In genomic region chr12:8620678-8621018, GRCm38 (mm10) we compare ENCODE assay signal across 22 mouse cellular contexts. TPM values are rescaled to one million over a fixed set of nuclear protein-coding genes. Genes with fewer than 3 reads are reported as not detected.
DNase-seq lines count a peak whose midpoint lies in the region; ATAC-seq and TF ChIP-seq lines count a peak whose summit lies in the region.
"Had no signal": no experiment of that assay in that cellular context is flagged by ENCODE, and none has a peak within 500 bp of the region (broad histone marks: within the 10 kb centered on the region; RNA-seq: fewer than 3 reads in every experiment).

No protein-coding gene starts in this region.

- H3K9me3 ChIP-seq in forebrain, embryonic 12.5 days = no peaks in the 10 kb centered on the region
- no peaks in the 10 kb centered on the region for H3K9me3 ChIP-seq in forebrain, embryonic 11.5 days (ENCODE audit: control insufficient read depth, low read length)
- H3K9me3 ChIP-seq in hindbrain, embryonic 13.5 days = no peaks in the 10 kb centered on the region
- 0 out of 2 replicates have a peak, but pooled peaks cover 4% of the 10 kb centered on the region for H3K9me3 ChIP-seq in hindbrain, embryonic 10.5 days
- no peaks in the 10 kb centered on the region for H3K9me3 ChIP-seq in midbrain, embryonic 15.5 days
- peaks cover 4% of the 10 kb centered on the region; the same call in 1 of the 2 replicates for H3K9me3 ChIP-seq in midbrain, embryonic 10.5 days (replicated peaks)
- H3K9me3 ChIP-seq: embryonic facial prominence, embryonic 10.5 days; heart, embryonic 15.5 days; hindbrain, embryonic 15.5 days had no signal

- H3K4me1 ChIP-seq in forebrain, embryonic 12.5 days = no peaks in the 10 kb centered on the region
- H3K4me1 ChIP-seq in forebrain, embryonic 11.5 days (replicated peaks; ENCODE audit: control insufficient read depth, insufficient read depth, low read length) = no peaks in the 10 kb centered on the region
- H3K4me1 ChIP-seq in hindbrain, embryonic 13.5 days (replicated peaks) = no peaks in the 10 kb centered on the region
- no peaks in the 10 kb centered on the region for H3K4me1 ChIP-seq in hindbrain, embryonic 10.5 days (replicated peaks)
- no peaks in the 10 kb centered on the region for H3K4me1 ChIP-seq in midbrain, embryonic 15.5 days
- no peaks in the 10 kb centered on the region for H3K4me1 ChIP-seq in midbrain, embryonic 10.5 days
- H3K4me1 ChIP-seq: embryonic facial prominence, embryonic 10.5 days; heart, embryonic 15.5 days; hindbrain, embryonic 15.5 days had no signal

- H3K9ac ChIP-seq in forebrain, embryonic 12.5 days = no peak overlapping the region
- H3K9ac ChIP-seq in forebrain, embryonic 11.5 days (ENCODE audit: low read length) = no peak overlapping the region
- no peak overlapping the region for H3K9ac ChIP-seq in hindbrain, embryonic 13.5 days
- no peak overlapping the region for H3K9ac ChIP-seq in midbrain, embryonic 15.5 days
- H3K9ac ChIP-seq: heart, embryonic 15.5 days; hindbrain, embryonic 15.5 days had no signal

- ATAC-seq in forebrain, embryonic 12.5 days (ENCODE audit: low FRiP score) = peak; percentile 75; the same call in 1 of the 2 replicates
- no peak for ATAC-seq in forebrain, embryonic 11.5 days (replicated peaks; ENCODE audit: low FRiP score)
- peak; percentile 59; the same call in 1 of the 2 replicates for ATAC-seq in hindbrain, embryonic 13.5 days (ENCODE audit: low FRiP score)
- 0 out of 2 replicates have a peak, but pooled peaks have one; percentile 58 for ATAC-seq in midbrain, embryonic 15.5 days (replicated peaks)

- no peaks in the 10 kb centered on the region for H3K27me3 ChIP-seq in forebrain, embryonic 12.5 days
- no peaks in the 10 kb centered on the region for H3K27me3 ChIP-seq in forebrain, embryonic 11.5 days (ENCODE audit: control insufficient read depth, insufficient read depth, low read length)
- no peaks in the 10 kb centered on the region for H3K27me3 ChIP-seq in hindbrain, embryonic 13.5 days
- H3K27me3 ChIP-seq in hindbrain, embryonic 10.5 days (ENCODE audit: insufficient read depth, poor library complexity, severe bottlenecking) = no peaks in the 10 kb centered on the region
- H3K27me3 ChIP-seq in midbrain, embryonic 15.5 days (replicated peaks) = no peaks in the 10 kb centered on the region
- H3K27me3 ChIP-seq in midbrain, embryonic 10.5 days (ENCODE audit: low read depth, poor library complexity, severe bottlenecking) = no peaks in the 10 kb centered on the region
- H3K27me3 ChIP-seq: heart, embryonic 15.5 days; hindbrain, embryonic 15.5 days had no signal

- H3K4me3 ChIP-seq in forebrain, embryonic 12.5 days (replicated peaks) = no peak overlapping the region
- no peak overlapping the region for H3K4me3 ChIP-seq in forebrain, embryonic 11.5 days (ENCODE audit: low read depth, low read length)
- H3K4me3 ChIP-seq in hindbrain, embryonic 13.5 days = no peak overlapping the region
- H3K4me3 ChIP-seq in hindbrain, embryonic 10.5 days = no peak overlapping the region
- H3K4me3 ChIP-seq in midbrain, embryonic 15.5 days = no peak overlapping the region
- no peak overlapping the region for H3K4me3 ChIP-seq in midbrain, embryonic 10.5 days
- H3K4me3 ChIP-seq: embryonic facial prominence, embryonic 10.5 days; heart, adult 2 months; heart, embryonic 15.5 days; hindbrain, embryonic 15.5 days had no signal

- no peaks in the 10 kb centered on the region for H3K36me3 ChIP-seq in forebrain, embryonic 12.5 days (replicated peaks)
- H3K36me3 ChIP-seq in forebrain, embryonic 11.5 days (ENCODE audit: control insufficient read depth, insufficient read depth, low read length) = no peaks in the 10 kb centered on the region
- no peaks in the 10 kb centered on the region; the same call in 1 of the 2 replicates for H3K36me3 ChIP-seq in hindbrain, embryonic 13.5 days
- H3K36me3 ChIP-seq in hindbrain, embryonic 10.5 days = peaks cover 4% of the 10 kb centered on the region; the same call in 1 of the 2 replicates
- 0 out of 2 replicates have a peak, but pooled peaks cover 5% of the 10 kb centered on the region for H3K36me3 ChIP-seq in midbrain, embryonic 15.5 days (replicated peaks)
- H3K36me3 ChIP-seq in midbrain, embryonic 10.5 days = peaks cover 5% of the 10 kb centered on the region
- H3K36me3 ChIP-seq: heart, embryonic 15.5 days; hindbrain, embryonic 15.5 days had no signal

- TF ChIP-seq POLR2A in brain, embryonic 14.5 days (IDR thresholded peaks at IDR 0.05; ENCODE audit: borderline replicate concordance, extremely low read depth, insufficient read depth, insufficient read length, poor library complexity, severe bottlenecking) = no peak

- no peak overlapping the region for H3K27ac ChIP-seq in forebrain, embryonic 12.5 days
- no peak overlapping the region for H3K27ac ChIP-seq in forebrain, embryonic 11.5 days (ENCODE audit: low read depth, low read length)
- H3K27ac ChIP-seq in hindbrain, embryonic 13.5 days = no peak overlapping the region
- no peak overlapping the region for H3K27ac ChIP-seq in hindbrain, embryonic 10.5 days
- no peak overlapping the region for H3K27ac ChIP-seq in midbrain, embryonic 15.5 days
- H3K27ac ChIP-seq in midbrain, embryonic 10.5 days (replicated peaks) = no peak overlapping the region
- H3K27ac ChIP-seq: embryonic facial prominence, embryonic 10.5 days; heart, adult 2 months; heart, embryonic 15.5 days; hindbrain, embryonic 15.5 days had no signal

- no peak for DNase-seq in forebrain, embryonic 11.5 days (ENCODE audit: low spot score)
- no peak for DNase-seq in hindbrain, embryonic 10.5 days (ENCODE audit: low spot score)
- no peak for DNase-seq in midbrain, embryonic 10.5 days (ENCODE audit: low spot score)
- peak; percentile 41 for DNase-seq in brain, embryonic 14.5 days (ENCODE audit: low read depth)
- DNase-seq: adrenal gland, adult 2 months; adrenal gland, postnatal 25 days; cerebellum, adult 2 months; cerebellum, postnatal 10 days; gastrocnemius, postnatal 14 days; heart, adult 2 months; heart, postnatal 14 days had no signal

- WGBS in forebrain, embryonic 12.5 days = 84% methylated on average over 5 of the region's 5 CpGs
- 92% methylated on average over 5 of the region's 5 CpGs for WGBS in forebrain, embryonic 11.5 days
- 70% methylated on average over 5 of the region's 5 CpGs for WGBS in hindbrain, embryonic 13.5 days
- WGBS in hindbrain, embryonic 10.5 days = 93% methylated on average over 5 of the region's 5 CpGs
- WGBS in midbrain, embryonic 15.5 days = 82% methylated on average over 5 of the region's 5 CpGs
- 93% methylated on average over 5 of the region's 5 CpGs for WGBS in midbrain, embryonic 10.5 days

- H3K4me2 ChIP-seq in forebrain, embryonic 12.5 days = no peak overlapping the region
- H3K4me2 ChIP-seq in forebrain, embryonic 11.5 days (ENCODE audit: low read depth, low read length, severe bottlenecking) = no peak overlapping the region
- H3K4me2 ChIP-seq in hindbrain, embryonic 13.5 days = no peak overlapping the region
- H3K4me2 ChIP-seq in midbrain, embryonic 15.5 days = no peak overlapping the region
- H3K4me2 ChIP-seq: heart, embryonic 11.5 days; heart, embryonic 15.5 days; hindbrain, embryonic 15.5 days had no signal

- no peak for TF ChIP-seq CTCF in brain, embryonic 14.5 days (IDR thresholded peaks at IDR 0.05; ENCODE audit: borderline replicate concordance, extremely low read depth, insufficient read depth, insufficient read length)

RNA-seq across cellular contexts. Expression of gene Slc7a15, which starts 21.8 kb away (rescaled TPM):
- polyA plus RNA-seq in forebrain, embryonic 12.5 days (2016; fragmentation: Nextera tagmentation; extraction: Ambion mirVana) = not detected in 2 replicates
- not detected in 2 replicates for polyA plus RNA-seq in forebrain, embryonic 11.5 days (2014; fragmentation: Nextera tagmentation; extraction: Ambion mirVana)
- not detected in 2 replicates for polyA plus RNA-seq in hindbrain, embryonic 13.5 days (2015; fragmentation: Nextera tagmentation; extraction: Ambion mirVana)
- not detected in 2 replicates for polyA plus RNA-seq in hindbrain, embryonic 10.5 days (2016; fragmentation: Nextera tagmentation; extraction: Ambion mirVana)
- polyA plus RNA-seq in midbrain, embryonic 15.5 days (2015; fragmentation: Nextera tagmentation; extraction: Ambion mirVana) = not detected in 2 replicates
- polyA plus RNA-seq in midbrain, embryonic 10.5 days (2016; fragmentation: Nextera tagmentation; extraction: Ambion mirVana) = not detected in 2 replicates
- not detected in 2 replicates for polyA plus RNA-seq in brain, embryonic 14.5 days (2012; rRNA removed)
- polyA plus RNA-seq: activated CD4-positive, CD25-positive, alpha-beta regulatory T cell, adult 4 months; adrenal gland, adult 2 months; CD4-positive, CD25-positive, alpha-beta regulatory T cell, adult 4 months; embryonic facial prominence, embryonic 10.5 days; embryonic facial prominence, embryonic 14.5 days; G1E; heart, adult 2 months; heart, embryonic 11.5 days; heart, embryonic 15.5 days; hindbrain, embryonic 15.5 days had no signal

RNA-seq across cellular contexts. Expression of gene Pum2, which starts 53.3 kb away (rescaled TPM):
- 94.6 and 97.9 TPM in 2 replicates for polyA plus RNA-seq in forebrain, embryonic 12.5 days (2016; fragmentation: Nextera tagmentation; extraction: Ambion mirVana)
- 101 and 106 TPM in 2 replicates for polyA plus RNA-seq in forebrain, embryonic 11.5 days (2014; fragmentation: Nextera tagmentation; extraction: Ambion mirVana)
- polyA plus RNA-seq in hindbrain, embryonic 13.5 days (2015; fragmentation: Nextera tagmentation; extraction: Ambion mirVana) = 52.5 and 56.1 TPM in 2 replicates
- polyA plus RNA-seq in hindbrain, embryonic 10.5 days (2016; fragmentation: Nextera tagmentation; extraction: Ambion mirVana) = 51.6 and 59.5 TPM in 2 replicates
- polyA plus RNA-seq in midbrain, embryonic 15.5 days (2015; fragmentation: Nextera tagmentation; extraction: Ambion mirVana) = 50.0 and 51.1 TPM in 2 replicates
- 67.4 TPM in 2 replicates for polyA plus RNA-seq in midbrain, embryonic 10.5 days (2016; fragmentation: Nextera tagmentation; extraction: Ambion mirVana)
- polyA plus RNA-seq in brain, embryonic 14.5 days (2012; rRNA removed) = 90.7 and 99.7 TPM in 2 replicates
